Mouse (Mus musculus) lung, embryonic 16.5 days (tissue): ENCODE data around the gene Tctn1. TPM values are rescaled to one million over a fixed set of nuclear protein-coding genes. Genes with fewer than 3 reads are reported as not detected.

ENCODE experiments used
- ATAC-seq: fragments of 200-750 bp; cut with Nextera tagmentation; 2 replicates; pipeline ENCODE4 v1.8.0; 2017; ENCODE audit warnings: low read depth, mild to moderate bottlenecking, moderate library complexity
- H3K27ac ChIP-seq: fragments of 300-500 bp; sonication (generic); 2 replicates; pipeline ENCODE4 v1.5.1; 2014; ENCODE audit warnings: mild to moderate bottlenecking, control low read depth, low read length
- H3K27me3 ChIP-seq: fragments of 300-500 bp; sonication (generic); 2 replicates; pipeline ENCODE4 v1.6.1; 2014; ENCODE audit warnings: low read depth, low read length, mixed read lengths; ENCODE audit not compliant: control insufficient read depth, insufficient read depth
- H3K36me3 ChIP-seq: fragments of 300-500 bp; sonication (generic); 2 replicates; pipeline ENCODE4 v1.6.1; 2014; ENCODE audit warnings: low read length; ENCODE audit not compliant: control insufficient read depth, insufficient read depth
- H3K4me1 ChIP-seq: fragments of 300-500 bp; sonication (generic); replicated peaks from 2 replicates; pipeline ENCODE4 v1.6.1; 2014; ENCODE audit warnings: low read length, mixed read lengths; ENCODE audit not compliant: control insufficient read depth, insufficient read depth
- H3K4me2 ChIP-seq: fragments of 300-500 bp; sonication (generic); 2 replicates; pipeline ENCODE4 v1.6.1; 2014; ENCODE audit warnings: low read depth, low read length, control low read depth
- H3K4me3 ChIP-seq: fragments of 300-500 bp; sonication (generic); 2 replicates; pipeline ENCODE4 v1.5.1; 2014; ENCODE audit warnings: mild to moderate bottlenecking, low read length, control low read depth
- H3K9ac ChIP-seq: fragments of 300-500 bp; sonication (generic); 2 replicates; pipeline ENCODE4 v1.6.1; 2014; ENCODE audit warnings: low read length, control low read depth
- H3K9me3 ChIP-seq: fragments of 300-500 bp; sonication (generic); 2 replicates; pipeline ENCODE4 v1.6.1; 2016; ENCODE audit warnings: low read length; ENCODE audit not compliant: control insufficient read depth
- WGBS: fragments of 180-500 bp; shearing (Covaris S2); extraction: QIAGEN DNeasy Blood & Tissue Kit; methylation state at CpG from one replicate; pipeline ENCODE4 v1.1.7; 2014; 5-methylcytosine and 5-hydroxymethylcytosine counted together
- polyA plus RNA-seq: library from polyadenylated mRNA; unstranded; fragments of >200 nt; fragmentation: Nextera tagmentation; extraction: Ambion mirVana; gene quantifications from 2 replicates; pipeline ENCODE4 v1.2.1, GENCODE M21; 2015

Gene Tctn1
- polyA plus RNA-seq, 1 experiment from 2014 or later: 6.5 TPM

DNA sequence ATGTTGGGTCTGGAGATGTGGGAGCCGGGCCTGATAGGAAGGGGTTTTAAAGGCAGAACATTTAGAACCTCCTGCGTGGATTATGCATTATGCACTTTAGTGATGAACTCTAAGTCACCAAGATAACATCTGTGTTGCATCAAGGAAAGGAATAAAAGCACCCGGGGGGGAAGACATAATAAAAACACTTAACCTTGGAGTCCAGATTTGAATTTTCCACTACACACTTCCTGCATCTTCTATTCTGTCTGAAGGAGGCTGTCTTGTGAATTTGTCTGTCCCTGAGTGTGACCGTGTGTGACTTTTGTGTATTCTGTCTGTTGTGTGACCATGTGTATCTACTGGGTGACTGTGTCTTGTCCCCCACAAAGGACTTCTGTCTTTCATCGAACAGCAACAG, 32.3 kb downstream of the Tctn1 start:
- Histone ChIP-seq H3K4me2 (no peak overlapping the region), H3K27me3 (no peaks in the 10 kb centered on the region), H3K4me3 (no peak overlapping the region), H3K4me1 (peaks cover 9% of the 10 kb centered on the region; the same call in 1 of the 2 replicates), H3K27ac (no peak overlapping the region), H3K9me3 (peaks cover 3% of the 10 kb centered on the region), H3K9ac (no peak overlapping the region), H3K36me3 (no peaks in the 10 kb centered on the region)
- WGBS: 70% methylated on average over 5 of the region's 5 CpGs
- no peak for ATAC-seq

DNA sequence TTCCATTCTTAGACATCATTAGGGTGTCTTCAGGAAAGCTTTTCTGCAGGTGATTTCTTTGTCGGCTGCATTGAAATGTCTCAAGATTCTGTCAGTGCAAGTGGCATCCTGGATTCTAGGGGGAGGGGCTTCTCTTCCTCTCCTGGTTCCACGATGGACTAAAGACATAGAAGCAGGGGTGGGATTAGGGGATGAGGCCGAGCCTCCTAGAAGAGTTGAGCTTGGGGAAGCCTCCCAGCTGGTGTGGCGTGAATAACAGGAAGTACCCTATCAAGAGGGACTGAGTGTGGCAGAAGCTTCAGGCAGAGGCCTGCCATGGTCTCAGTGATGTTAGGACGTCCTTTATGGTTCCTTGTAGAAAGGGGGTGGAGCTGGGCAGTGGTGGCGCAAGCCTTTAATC, 32.8 kb downstream of the Tctn1 start:
- no peak overlapping the region for H3K4me2 ChIP-seq
- peaks cover 3% of the 10 kb centered on the region for H3K9me3 ChIP-seq
- no peak for ATAC-seq
- no peak overlapping the region for H3K27ac ChIP-seq
- 52% methylated on average over 6 of the region's 6 CpGs for WGBS
- H3K4me3 ChIP-seq: no peak overlapping the region
- no peaks in the 10 kb centered on the region for H3K36me3 ChIP-seq
- no peaks in the 10 kb centered on the region for H3K27me3 ChIP-seq
- no peak overlapping the region for H3K9ac ChIP-seq
- peaks cover 9% of the 10 kb centered on the region; the same call in 1 of the 2 replicates for H3K4me1 ChIP-seq

DNA sequence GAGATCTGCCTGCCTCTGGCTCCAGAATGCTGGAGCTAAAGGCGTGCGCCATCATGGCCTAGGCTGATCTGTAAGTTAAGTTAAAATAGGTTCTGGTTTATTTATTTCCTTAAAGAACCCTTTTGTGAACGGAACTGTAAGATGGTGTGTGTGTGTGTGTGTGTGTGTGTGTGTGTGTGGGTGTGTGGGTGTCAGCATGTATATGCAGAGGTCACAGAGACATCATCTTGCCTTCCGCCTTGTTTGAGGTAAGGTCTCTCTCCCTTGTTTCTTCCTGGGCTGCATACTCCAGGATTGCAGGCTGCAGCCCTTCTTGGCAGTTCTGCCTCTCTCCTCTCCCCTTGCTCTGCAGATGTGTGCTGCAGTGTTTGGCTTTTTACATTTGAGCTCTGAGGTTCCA, 33.4 kb downstream of the Tctn1 start:
- Histone ChIP-seq H3K4me2 (no peak overlapping the region), H3K4me3 (no peak overlapping the region), H3K27ac (no peak overlapping the region), H3K4me1 (peaks cover 9% of the 10 kb centered on the region; the same call in 1 of the 2 replicates), H3K27me3 (no peaks in the 10 kb centered on the region), H3K36me3 (no peaks in the 10 kb centered on the region), H3K9ac (no peak overlapping the region), H3K9me3 (peaks cover 3% of the 10 kb centered on the region)
- WGBS: 80% methylated on average over 4 of the region's 4 CpGs
- no peak for ATAC-seq

DNA sequence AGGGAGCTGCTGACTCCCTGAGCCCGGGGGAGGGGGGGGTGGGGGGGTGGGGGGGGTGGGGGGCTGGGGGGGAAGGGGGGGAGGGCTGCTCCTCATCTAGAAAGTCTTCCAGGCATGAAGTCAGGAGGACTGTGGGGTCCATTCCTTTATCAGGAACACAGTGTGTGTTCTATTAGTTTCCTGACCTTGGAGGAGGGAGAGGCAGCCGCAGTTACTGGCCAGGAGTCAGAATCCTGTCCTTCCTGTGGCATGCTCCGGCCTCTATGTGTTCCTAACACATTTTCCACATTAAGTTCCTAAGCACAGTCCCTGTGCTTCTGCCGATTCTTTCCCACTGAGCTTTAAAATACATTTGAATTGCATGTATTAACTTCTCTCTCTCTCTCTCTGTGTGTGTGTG, 35.5 kb downstream of the Tctn1 start:
- Histone ChIP-seq H3K4me2 (no peak overlapping the region), H3K27me3 (no peaks in the 10 kb centered on the region), H3K4me1 (peaks cover 5% of the 10 kb centered on the region; the same call in 1 of the 2 replicates), H3K36me3 (no peaks in the 10 kb centered on the region), H3K27ac (no peak overlapping the region), H3K9ac (no peak overlapping the region), H3K4me3 (no peak overlapping the region), H3K9me3 (peaks cover 3% of the 10 kb centered on the region)
- ATAC-seq: no peak
- WGBS: 30% methylated on average over 3 of the region's 4 CpGs

- Histone ChIP-seq H3K36me3 (no peaks in the 10 kb centered on the region), H3K4me1 (no peaks in the 10 kb centered on the region; the same call in 1 of the 2 replicates), H3K4me2 (no peak overlapping the region), H3K9me3 (peaks cover 3% of the 10 kb centered on the region), H3K9ac (no peak overlapping the region), H3K4me3 (no peak overlapping the region), H3K27me3 (no peaks in the 10 kb centered on the region), H3K27ac (no peak overlapping the region)
- WGBS: 76% methylated on average over 3 of the region's 3 CpGs
- ATAC-seq: no peak
Measured at GRCm38 (mm10) chr5:122228271-122228765, 35.9 kb downstream of the Tctn1 start.

GRCm38 (mm10) chr5:122224291-122224690, 40.0 kb downstream of the Tctn1 start:
- Histone ChIP-seq H3K4me1 (no peaks in the 10 kb centered on the region; the same call in 1 of the 2 replicates), H3K9me3 (peaks cover 3% of the 10 kb centered on the region), H3K4me2 (no peak overlapping the region), H3K4me3 (no peak overlapping the region), H3K27me3 (no peaks in the 10 kb centered on the region), H3K27ac (no peak overlapping the region), H3K36me3 (no peaks in the 10 kb centered on the region), H3K9ac (no peak overlapping the region)
- WGBS: 84% methylated on average over 2 of the region's 2 CpGs
- ATAC-seq: no peak

DNA sequence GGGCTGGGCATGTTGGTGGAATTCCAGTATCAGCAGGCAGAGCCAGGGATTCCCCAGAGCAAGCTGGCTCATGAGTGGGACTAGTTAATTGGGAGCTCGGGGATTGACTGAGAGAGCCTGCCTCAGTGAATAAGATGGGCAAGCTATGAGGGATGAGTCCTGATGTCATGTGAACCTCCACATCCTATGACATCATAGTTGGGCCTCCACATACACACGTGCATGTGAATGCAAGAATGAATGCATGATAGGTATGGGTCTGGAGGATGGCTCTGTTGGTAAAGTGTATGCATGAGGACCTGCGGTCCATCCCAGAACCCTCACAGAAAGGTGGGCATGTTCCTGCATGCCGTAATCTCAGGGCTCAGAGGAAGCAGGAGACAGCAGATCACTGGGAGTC, 43.2 kb downstream of the Tctn1 start:
- H3K27me3 ChIP-seq: no peaks in the 10 kb centered on the region
- H3K9me3 ChIP-seq: no peaks in the 10 kb centered on the region
- no peaks in the 10 kb centered on the region; the same call in 1 of the 2 replicates for H3K4me1 ChIP-seq
- H3K9ac ChIP-seq: no peak overlapping the region
- no peaks in the 10 kb centered on the region for H3K36me3 ChIP-seq
- no peak overlapping the region for H3K4me3 ChIP-seq
- H3K4me2 ChIP-seq: no peak overlapping the region
- no peak overlapping the region for H3K27ac ChIP-seq
- no peak for ATAC-seq
- 87% methylated on average over 4 of the region's 4 CpGs for WGBS

GRCm38 (mm10) chr5:122219655-122220629, 44.3 kb downstream of the Tctn1 start:
- Histone ChIP-seq H3K4me3 (no peak overlapping the region), H3K9ac (no peak overlapping the region), H3K9me3 (no peaks in the 10 kb centered on the region), H3K36me3 (no peaks in the 10 kb centered on the region), H3K27ac (no peak overlapping the region), H3K27me3 (no peaks in the 10 kb centered on the region), H3K4me1 (no peaks in the 10 kb centered on the region; the same call in 1 of the 2 replicates), H3K4me2 (no peak overlapping the region)
- 45% methylated on average over 18 of the region's 18 CpGs for WGBS
- no peak for ATAC-seq

DNA sequence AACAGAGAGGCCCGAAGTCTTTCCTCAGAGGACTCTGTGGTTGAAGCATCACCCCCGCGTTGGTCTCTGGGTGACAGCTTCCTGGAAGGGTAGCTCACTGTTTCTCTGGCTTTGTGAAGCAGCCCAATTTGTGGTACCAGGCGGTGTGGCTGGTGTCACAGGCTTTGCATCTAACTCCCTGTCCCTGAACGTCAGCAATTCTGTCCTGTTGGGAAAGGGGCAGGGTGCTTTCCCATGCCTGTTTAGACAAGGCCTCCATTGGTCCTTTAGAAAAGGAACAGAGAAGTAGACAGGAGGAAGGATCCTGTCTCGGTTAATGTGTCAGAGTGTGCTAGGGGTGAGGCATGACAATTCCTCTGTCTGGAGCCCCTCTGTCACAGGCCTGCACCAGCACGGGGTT, 45.3 kb downstream of the Tctn1 start:
- H3K27me3 ChIP-seq: no peaks in the 10 kb centered on the region
- H3K4me1 ChIP-seq: no peaks in the 10 kb centered on the region
- no peaks in the 10 kb centered on the region for H3K9me3 ChIP-seq
- H3K36me3 ChIP-seq: no peaks in the 10 kb centered on the region
- H3K4me3 ChIP-seq: no peak overlapping the region
- 75% methylated on average over 7 of the region's 7 CpGs for WGBS
- no peak for ATAC-seq
- no peak overlapping the region for H3K27ac ChIP-seq
- no peak overlapping the region for H3K4me2 ChIP-seq
- no peak overlapping the region for H3K9ac ChIP-seq
